Mouse (Mus musculus) midbrain, embryonic 14.5 days (tissue): ENCODE measurements around the gene Aldh1a3. TPM values are rescaled to one million over a fixed set of nuclear protein-coding genes. Genes with fewer than 3 reads are reported as not detected.

Experiments used
- ATAC-seq: fragments of 200-750 bp; cut with Nextera tagmentation; 2 replicates; pipeline ENCODE4 v1.8.0; 2017; ENCODE audit warnings: moderate number of reproducible peaks, moderate library complexity; ENCODE audit not compliant: low FRiP score, low TSS enrichment
- DNase-seq: peaks from one replicate; pipeline ENCODE4 v3.0.0-alpha.2; 2015
- H3K27ac ChIP-seq: fragments of 300-500 bp; sonication (generic); replicated peaks from 2 replicates; pipeline ENCODE4 v1.5.1; 2014; ENCODE audit warnings: mild to moderate bottlenecking, low read depth, low read length, moderate library complexity
- H3K27me3 ChIP-seq: fragments of 300-500 bp; sonication (generic); 2 replicates; pipeline ENCODE4 v1.6.1; 2014; ENCODE audit warnings: low read length, control low read depth, mixed read lengths; ENCODE audit not compliant: control insufficient read depth, insufficient read depth
- H3K36me3 ChIP-seq: fragments of 300-500 bp; sonication (generic); 2 replicates; pipeline ENCODE4 v1.6.1; 2014; ENCODE audit warnings: low read length, control low read depth; ENCODE audit not compliant: control insufficient read depth, insufficient read depth
- H3K4me1 ChIP-seq: fragments of 300-500 bp; sonication (generic); 2 replicates; pipeline ENCODE4 v1.6.1; 2014; ENCODE audit warnings: mild to moderate bottlenecking, antibody characterized with exemption, low read length, control low read depth; ENCODE audit not compliant: control insufficient read depth, insufficient read depth
- H3K4me2 ChIP-seq: fragments of 300-500 bp; sonication (generic); 2 replicates; pipeline ENCODE4 v1.6.1; 2014; ENCODE audit warnings: mild to moderate bottlenecking, low read length, moderate library complexity
- H3K4me3 ChIP-seq: fragments of 300-500 bp; sonication (generic); replicated peaks from 2 replicates; pipeline ENCODE4 v1.5.1; 2014; ENCODE audit warnings: low read depth, low read length
- H3K9ac ChIP-seq: fragments of 300-500 bp; sonication (generic); replicated peaks from 2 replicates; pipeline ENCODE4 v1.6.1; 2014; ENCODE audit warnings: mild to moderate bottlenecking, low read length, moderate library complexity
- H3K9me3 ChIP-seq: fragments of 300-500 bp; sonication (generic); 2 replicates; pipeline ENCODE4 v1.6.1; 2016; ENCODE audit warnings: low read length, control low read depth, mixed read lengths; ENCODE audit not compliant: control insufficient read depth
- WGBS: fragments of 180-500 bp; shearing (Covaris S2); extraction: QIAGEN DNeasy Blood & Tissue Kit; methylation state at CpG from one replicate; pipeline ENCODE4 v1.1.7; 2014; 5-methylcytosine and 5-hydroxymethylcytosine counted together
- polyA plus RNA-seq: library from polyadenylated mRNA; unstranded; fragments of >200 nt; fragmentation: Nextera tagmentation; extraction: Ambion mirVana; gene quantifications from 2 replicates; pipeline ENCODE4 v1.2.1, GENCODE M21; 2014

Gene Aldh1a3
- polyA plus RNA-seq, 1 experiment from 2014 or later: 0.87 TPM

GRCm38 (mm10) chr7:66434453-66434935 is 7.2 kb upstream of the Aldh1a3 start:
- Histone ChIP-seq H3K36me3 (no peaks in the 10 kb centered on the region), H3K9me3 (no peaks in the 10 kb centered on the region), H3K4me2 (no peak overlapping the region), H3K27me3 (no peaks in the 10 kb centered on the region), H3K27ac (no peak overlapping the region), H3K9ac (no peak overlapping the region), H3K4me3 (no peak overlapping the region), H3K4me1 (no peaks in the 10 kb centered on the region)
- 45% methylated on average over 10 of the region's 10 CpGs for WGBS
- DNase-seq: peak; percentile 86
- ATAC-seq: no peak

GRCm38 (mm10) chr7:66427053-66427436 is 272 bp downstream of the Aldh1a3 start:
- ATAC-seq (peak; percentile 20; the same call in 1 of the 2 replicates), DNase-seq (no peak)
- Histone ChIP-seq H3K9me3 (no peaks in the 10 kb centered on the region), H3K4me3 (peak overlapping the region; percentile 39), H3K27ac (no peak overlapping the region), H3K9ac (no peak overlapping the region; the same call in 1 of the 2 replicates), H3K4me1 (peaks cover 10% of the 10 kb centered on the region; the same call in 1 of the 2 replicates), H3K36me3 (no peaks in the 10 kb centered on the region), H3K27me3 (peaks cover 48% of the 10 kb centered on the region), H3K4me2 (peak overlapping the region; percentile 89)
- under 1% methylated on average over 23 of the region's 23 CpGs for WGBS

GRCm38 (mm10) chr7:66421903-66422302 is 5.4 kb downstream of the Aldh1a3 start:
- no peak for DNase-seq
- ATAC-seq: no peak
- whole genome bisulfite sequencing: 80% methylated on average over 8 of the region's 8 CpGs
- Histone ChIP-seq H3K27ac (no peak overlapping the region), H3K9ac (no peak overlapping the region), H3K4me3 (no peak overlapping the region), H3K36me3 (no peaks in the 10 kb centered on the region), H3K27me3 (peaks cover 26% of the 10 kb centered on the region), H3K4me2 (no peak overlapping the region), H3K4me1 (0 out of 2 replicates have a peak, but pooled peaks cover under 1% of the 10 kb centered on the region), H3K9me3 (no peaks in the 10 kb centered on the region)

- Histone ChIP-seq H3K4me3 (no peak overlapping the region), H3K9ac (no peak overlapping the region), H3K27ac (no peak overlapping the region), H3K36me3 (no peaks in the 10 kb centered on the region), H3K9me3 (no peaks in the 10 kb centered on the region), H3K4me1 (no peaks in the 10 kb centered on the region), H3K4me2 (no peak overlapping the region), H3K27me3 (no peaks in the 10 kb centered on the region)
- ATAC-seq (no peak), DNase-seq (no peak)
- WGBS: 44% methylated on average over 12 of the region's 12 CpGs
These were observed 8.3 kb downstream of the Aldh1a3 start for GRCm38 (mm10) chr7:66418981-66419380.

- Histone ChIP-seq H3K9ac (no peak overlapping the region), H3K27ac (no peak overlapping the region), H3K27me3 (no peaks in the 10 kb centered on the region), H3K4me2 (no peak overlapping the region), H3K4me3 (no peak overlapping the region), H3K4me1 (no peaks in the 10 kb centered on the region), H3K9me3 (no peaks in the 10 kb centered on the region), H3K36me3 (no peaks in the 10 kb centered on the region)
- ATAC-seq (no peak), DNase-seq (no peak)
- WGBS: 91% methylated on average over 4 of the region's 4 CpGs
These were observed 10.5 kb downstream of the Aldh1a3 start for GRCm38 (mm10) chr7:66416829-66417228.

GRCm38 (mm10) chr7:66413093-66413492 is 14.2 kb downstream of the Aldh1a3 start:
- DNase-seq (peak; percentile 4), ATAC-seq (no peak)
- Histone ChIP-seq H3K4me2 (no peak overlapping the region), H3K9ac (no peak overlapping the region), H3K27me3 (no peaks in the 10 kb centered on the region), H3K36me3 (no peaks in the 10 kb centered on the region), H3K4me1 (no peaks in the 10 kb centered on the region), H3K9me3 (no peaks in the 10 kb centered on the region), H3K4me3 (no peak overlapping the region), H3K27ac (no peak overlapping the region)
- 68% methylated on average over 7 of the region's 7 CpGs for WGBS

- no peak for ATAC-seq
- H3K4me2 ChIP-seq: no peak overlapping the region
- no peaks in the 10 kb centered on the region for H3K36me3 ChIP-seq
- peak; percentile 69 for DNase-seq
- H3K27ac ChIP-seq: no peak overlapping the region
- H3K9me3 ChIP-seq: no peaks in the 10 kb centered on the region
- 64% methylated on average over 6 of the region's 6 CpGs for WGBS
- no peak overlapping the region for H3K9ac ChIP-seq
- H3K4me1 ChIP-seq: no peaks in the 10 kb centered on the region
- no peak overlapping the region for H3K4me3 ChIP-seq
- no peaks in the 10 kb centered on the region for H3K27me3 ChIP-seq
These were observed 17.9 kb downstream of the Aldh1a3 start for GRCm38 (mm10) chr7:66409433-66409832.

GRCm38 (mm10) chr7:66406971-66407370 is 20.3 kb downstream of the Aldh1a3 start:
- Histone ChIP-seq H3K27ac (no peak overlapping the region), H3K4me2 (no peak overlapping the region), H3K36me3 (no peaks in the 10 kb centered on the region), H3K9me3 (no peaks in the 10 kb centered on the region), H3K4me3 (no peak overlapping the region), H3K4me1 (no peaks in the 10 kb centered on the region), H3K9ac (no peak overlapping the region), H3K27me3 (no peaks in the 10 kb centered on the region)
- DNase-seq (no peak), ATAC-seq (no peak)
- WGBS: 77% methylated on average over 8 of the region's 8 CpGs

GRCm38 (mm10) chr7:66405951-66406721 is 21.2 kb downstream of the Aldh1a3 start:
- Histone ChIP-seq H3K36me3 (no peaks in the 10 kb centered on the region), H3K27ac (no peak overlapping the region), H3K9me3 (no peaks in the 10 kb centered on the region), H3K4me3 (no peak overlapping the region), H3K4me2 (no peak overlapping the region), H3K27me3 (no peaks in the 10 kb centered on the region), H3K9ac (no peak overlapping the region), H3K4me1 (no peaks in the 10 kb centered on the region)
- WGBS: 63% methylated on average over 13 of the region's 13 CpGs
- DNase-seq (no peak), ATAC-seq (no peak)
